Mouse (Mus musculus) lung, embryonic 16.5 days (tissue): ENCODE measurements around the gene Gm21149. TPM values are rescaled to one million over a fixed set of nuclear protein-coding genes. Genes with fewer than 3 reads are reported as not detected.
"Not testable (repeated sequence)": the region's sequence is repeated elsewhere in the genome, so short reads cannot be mapped to it uniquely, and the experiment has no call there.

Source experiments
- ATAC-seq: fragments of 200-750 bp; cut with Nextera tagmentation; 2 replicates; pipeline ENCODE4 v1.8.0; 2017; ENCODE audit warnings: low read depth, mild to moderate bottlenecking, moderate library complexity
- H3K27ac ChIP-seq: fragments of 300-500 bp; sonication (generic); 2 replicates; pipeline ENCODE4 v1.5.1; 2014; ENCODE audit warnings: mild to moderate bottlenecking, control low read depth, low read length
- H3K27me3 ChIP-seq: fragments of 300-500 bp; sonication (generic); 2 replicates; pipeline ENCODE4 v1.6.1; 2014; ENCODE audit warnings: low read depth, low read length, mixed read lengths; ENCODE audit not compliant: control insufficient read depth, insufficient read depth
- H3K36me3 ChIP-seq: fragments of 300-500 bp; sonication (generic); 2 replicates; pipeline ENCODE4 v1.6.1; 2014; ENCODE audit warnings: low read length; ENCODE audit not compliant: control insufficient read depth, insufficient read depth
- H3K4me1 ChIP-seq: fragments of 300-500 bp; sonication (generic); replicated peaks from 2 replicates; pipeline ENCODE4 v1.6.1; 2014; ENCODE audit warnings: low read length, mixed read lengths; ENCODE audit not compliant: control insufficient read depth, insufficient read depth
- H3K4me2 ChIP-seq: fragments of 300-500 bp; sonication (generic); 2 replicates; pipeline ENCODE4 v1.6.1; 2014; ENCODE audit warnings: low read depth, low read length, control low read depth
- H3K4me3 ChIP-seq: fragments of 300-500 bp; sonication (generic); 2 replicates; pipeline ENCODE4 v1.5.1; 2014; ENCODE audit warnings: mild to moderate bottlenecking, low read length, control low read depth
- H3K9ac ChIP-seq: fragments of 300-500 bp; sonication (generic); 2 replicates; pipeline ENCODE4 v1.6.1; 2014; ENCODE audit warnings: low read length, control low read depth
- H3K9me3 ChIP-seq: fragments of 300-500 bp; sonication (generic); 2 replicates; pipeline ENCODE4 v1.6.1; 2016; ENCODE audit warnings: low read length; ENCODE audit not compliant: control insufficient read depth
- WGBS: fragments of 180-500 bp; shearing (Covaris S2); extraction: QIAGEN DNeasy Blood & Tissue Kit; methylation state at CpG from one replicate; pipeline ENCODE4 v1.1.7; 2014; 5-methylcytosine and 5-hydroxymethylcytosine counted together
- polyA plus RNA-seq: library from polyadenylated mRNA; unstranded; fragments of >200 nt; fragmentation: Nextera tagmentation; extraction: Ambion mirVana; gene quantifications from 2 replicates; pipeline ENCODE4 v1.2.1, GENCODE M21; 2015

Gene Gm21149
- polyA plus RNA-seq, 1 experiment from 2014 or later = not detected

DNA sequence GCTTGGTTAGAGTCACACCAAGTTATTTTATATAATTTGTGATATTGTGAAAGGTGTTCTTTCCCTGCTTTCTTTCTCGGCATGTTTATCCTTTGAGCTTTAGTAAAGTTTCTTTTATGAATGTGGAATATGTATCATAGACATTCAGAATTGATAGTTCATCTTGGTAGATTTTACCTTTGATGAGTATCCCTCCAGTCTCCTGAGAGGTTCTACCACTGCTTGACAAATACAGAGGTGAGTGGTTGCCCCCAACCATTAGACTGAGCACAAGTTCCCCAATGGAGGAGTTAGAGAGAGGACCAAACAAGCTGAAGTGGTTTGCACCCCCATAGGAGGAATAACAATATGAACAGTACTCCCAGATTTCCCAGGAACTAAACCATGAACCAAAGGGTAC, 6.2 kb downstream of the Gm21149 start:
- H3K4me3 ChIP-seq, H3K9ac ChIP-seq, H3K36me3 ChIP-seq, H3K4me2 ChIP-seq, ATAC-seq, H3K4me1 ChIP-seq, H3K27ac ChIP-seq, H3K27me3 ChIP-seq, H3K9me3 ChIP-seq: not testable (repeated sequence)
- WGBS = 77% methylated on average over 1 of the region's 1 CpGs

- H3K27me3 ChIP-seq, H3K36me3 ChIP-seq, H3K4me2 ChIP-seq, H3K9ac ChIP-seq, H3K4me3 ChIP-seq, H3K4me1 ChIP-seq, H3K27ac ChIP-seq, ATAC-seq, H3K9me3 ChIP-seq: not testable (repeated sequence)
- 54% methylated on average over 6 of the region's 6 CpGs for WGBS
These were observed 8.6 kb downstream of the Gm21149 start for GRCm38 (mm10) chr5:15467768-15468167.

- WGBS = 50% methylated on average over 1 of the region's 1 CpGs
- not testable (repeated sequence) for ATAC-seq, H3K27ac ChIP-seq, H3K4me3 ChIP-seq, H3K4me1 ChIP-seq, H3K9ac ChIP-seq, H3K9me3 ChIP-seq, H3K4me2 ChIP-seq, H3K36me3 ChIP-seq, H3K27me3 ChIP-seq
These were observed 10.1 kb downstream of the Gm21149 start for GRCm38 (mm10) chr5:15466218-15466617.

GRCm38 (mm10) chr5:15463561-15463960, 12.8 kb downstream of the Gm21149 start:
- not testable (repeated sequence) for H3K4me2 ChIP-seq, H3K4me1 ChIP-seq, H3K27ac ChIP-seq, H3K4me3 ChIP-seq, H3K36me3 ChIP-seq, H3K27me3 ChIP-seq, ATAC-seq, H3K9ac ChIP-seq
- H3K9me3 ChIP-seq = peaks cover 12% of the 10 kb centered on the region
- WGBS = 22% methylated on average over 1 of the region's 2 CpGs

GRCm38 (mm10) chr5:15461613-15462012, 14.7 kb downstream of the Gm21149 start:
- H3K27me3 ChIP-seq, H3K4me3 ChIP-seq, H3K36me3 ChIP-seq, ATAC-seq, H3K4me1 ChIP-seq, H3K9ac ChIP-seq, H3K27ac ChIP-seq, H3K4me2 ChIP-seq: not testable (repeated sequence)
- H3K9me3 ChIP-seq = peaks cover 12% of the 10 kb centered on the region
- 56% methylated on average over 8 of the region's 8 CpGs for WGBS

DNA sequence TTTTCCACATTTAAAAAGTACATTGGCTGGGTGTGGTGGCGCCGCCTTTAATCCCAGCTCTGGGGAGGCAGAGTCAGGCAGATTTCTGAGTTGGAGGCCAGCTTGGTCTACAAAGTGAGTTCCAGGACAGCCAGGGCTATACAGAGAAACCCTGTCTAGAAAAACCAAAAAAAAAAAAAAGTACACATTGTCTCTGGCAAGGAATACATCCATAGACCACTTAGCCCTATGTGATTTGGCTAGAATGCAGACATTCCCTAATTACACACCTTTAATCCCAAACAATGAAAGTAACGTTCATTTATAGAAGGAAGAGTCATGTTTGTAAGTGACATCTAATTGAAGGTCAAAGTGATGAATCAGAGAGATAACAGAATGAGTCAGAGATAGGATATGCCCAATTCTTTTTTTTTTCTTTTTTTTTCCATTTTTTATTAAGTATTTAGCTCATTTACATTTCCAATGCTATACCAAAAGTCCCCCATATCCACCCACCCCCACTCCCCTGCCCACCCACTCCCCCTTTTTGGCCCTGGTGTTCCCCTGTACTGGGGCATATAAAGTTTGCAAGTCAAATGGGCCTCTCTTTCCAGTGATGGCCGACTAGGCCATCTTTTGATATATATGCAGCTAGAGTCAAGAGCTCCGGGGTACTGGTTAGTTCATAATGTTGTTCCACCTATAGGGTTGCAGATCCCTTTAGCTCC, 18.3 kb downstream of the Gm21149 start:
- WGBS = 74% methylated on average over 3 of the region's 5 CpGs

More for the DNA sequence above, 18.3 kb downstream of the Gm21149 start:
- not testable (repeated sequence) for H3K4me1 ChIP-seq, H3K27ac ChIP-seq, H3K36me3 ChIP-seq, H3K27me3 ChIP-seq, H3K9me3 ChIP-seq, H3K4me3 ChIP-seq, H3K9ac ChIP-seq, H3K4me2 ChIP-seq
- ATAC-seq = peak; percentile 31; the same call in 1 of the 2 replicates

Other genes starting within 250 kb of the Gm21149 start
- not detected in 2 replicates for gene Gm21190, start 52.7 kb upstream of the Gm21149 start, polyA plus RNA-seq
- not detected in 2 replicates for gene Gm21083, start 100.8 kb upstream of the Gm21149 start, polyA plus RNA-seq
- not detected in 2 replicates for gene Speer4d, start 142.5 kb upstream of the Gm21149 start, polyA plus RNA-seq
- gene 4930572O03Rik, start 180.5 kb upstream of the Gm21149 start, polyA plus RNA-seq = not detected in 2 replicates
- gene Speer4c, start 237.7 kb upstream of the Gm21149 start, polyA plus RNA-seq = not detected in 2 replicates